Comparison of ENCODE assay signal across 11 mouse cellular contexts in genomic region chr10:23233425-23233824, GRCm38 (mm10).
"Had no signal": no experiment of that assay in that cellular context is flagged by ENCODE, and none has a peak within 500 bp of the region (broad histone marks: within the 10 kb centered on the region; RNA-seq: fewer than 3 reads in every experiment).

No protein-coding gene starts in this region.

- H3K4me1 ChIP-seq: midbrain, embryonic 10.5 days; midbrain, embryonic 15.5 days had no signal

- H3K4me2 ChIP-seq: limb, embryonic 13.5 days; midbrain, embryonic 15.5 days had no signal

- DNase-seq: kidney, postnatal 14 days; left cerebral cortex, postnatal 4 days; lung, adult 18-20 months; lung, postnatal 36 days; right cerebral cortex, postnatal 14 days; thymus, postnatal 4 days had no signal

- H3K9me3 ChIP-seq: limb, embryonic 13.5 days; midbrain, embryonic 10.5 days; midbrain, embryonic 15.5 days had no signal

- H3K9ac ChIP-seq: limb, embryonic 13.5 days; liver, embryonic 14.5 days; midbrain, embryonic 15.5 days had no signal

- H3K36me3 ChIP-seq: limb, embryonic 13.5 days; midbrain, embryonic 10.5 days; midbrain, embryonic 15.5 days had no signal

- H3K27me3 ChIP-seq: limb, embryonic 13.5 days; midbrain, embryonic 15.5 days had no signal

- H3K27ac ChIP-seq: limb, embryonic 13.5 days; liver, embryonic 14.5 days; midbrain, embryonic 10.5 days; midbrain, embryonic 15.5 days; stomach, postnatal 0 days had no signal

- ATAC-seq: midbrain, embryonic 15.5 days had no signal

- H3K4me3 ChIP-seq: limb, embryonic 13.5 days; midbrain, embryonic 10.5 days; midbrain, embryonic 15.5 days had no signal
